Mouse (Mus musculus): ENCODE measurements at regions not wholly inside any gene's neighbourhood (a gene's known extent, or its start where the extent isn't known, plus 50 kb on each side); places are given as distances from the start of the nearest gene placed in this dataset.
"Not testable (repeated sequence)": the region's sequence is repeated elsewhere in the genome, so short reads cannot be mapped to it uniquely, and the experiment has no call there.

GRCm38 (mm10) chr12:14292083-14292482 is 140.2 kb upstream of the Fam84a start:
- TF ChIP-seq CTCF (IDR thresholded peaks at IDR 0.05; ENCODE audit: borderline replicate concordance, extremely low read depth, insufficient read depth, insufficient read length), result no peak
- no peak for TF ChIP-seq POLR2A (IDR thresholded peaks at IDR 0.05; ENCODE audit: borderline replicate concordance, extremely low read depth, insufficient read depth, insufficient read length, poor library complexity, severe bottlenecking)
- peak; percentile 40 for DNase-seq (ENCODE audit: low read depth)

GRCm38 (mm10) chr12:14287657-14288056 is 135.8 kb upstream of the Fam84a start:
- DNase-seq (ENCODE audit: low read depth), result no peak
- no peak for TF ChIP-seq CTCF (IDR thresholded peaks at IDR 0.05; ENCODE audit: borderline replicate concordance, extremely low read depth, insufficient read depth, insufficient read length)
- TF ChIP-seq POLR2A (IDR thresholded peaks at IDR 0.05; ENCODE audit: borderline replicate concordance, extremely low read depth, insufficient read depth, insufficient read length, poor library complexity, severe bottlenecking), result no peak

DNA sequence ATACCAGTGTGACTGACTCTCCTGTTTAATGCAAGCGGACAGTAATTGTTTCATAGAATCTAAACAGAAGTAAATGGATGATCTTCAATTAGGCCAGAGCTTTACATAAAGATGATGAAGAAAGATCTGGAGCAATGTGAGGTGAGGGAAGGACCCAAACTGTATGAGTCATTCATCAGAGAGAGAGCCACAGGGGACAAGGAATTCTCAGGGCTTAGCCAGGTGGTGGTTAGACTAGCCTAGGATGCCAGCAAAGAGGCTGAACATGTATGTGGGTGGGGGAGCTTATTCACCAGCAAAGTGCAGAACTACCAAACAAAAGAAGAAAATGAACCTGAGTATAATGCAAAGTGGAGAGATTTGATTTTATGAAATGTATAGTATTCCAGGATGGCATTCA is 134.8 kb upstream of the Fam84a start:
- TF ChIP-seq CTCF (IDR thresholded peaks at IDR 0.05; ENCODE audit: borderline replicate concordance, extremely low read depth, insufficient read depth, insufficient read length), result no peak
- TF ChIP-seq POLR2A (IDR thresholded peaks at IDR 0.05; ENCODE audit: borderline replicate concordance, extremely low read depth, insufficient read depth, insufficient read length, poor library complexity, severe bottlenecking), result no peak
- no peak for DNase-seq (ENCODE audit: low read depth)

DNA sequence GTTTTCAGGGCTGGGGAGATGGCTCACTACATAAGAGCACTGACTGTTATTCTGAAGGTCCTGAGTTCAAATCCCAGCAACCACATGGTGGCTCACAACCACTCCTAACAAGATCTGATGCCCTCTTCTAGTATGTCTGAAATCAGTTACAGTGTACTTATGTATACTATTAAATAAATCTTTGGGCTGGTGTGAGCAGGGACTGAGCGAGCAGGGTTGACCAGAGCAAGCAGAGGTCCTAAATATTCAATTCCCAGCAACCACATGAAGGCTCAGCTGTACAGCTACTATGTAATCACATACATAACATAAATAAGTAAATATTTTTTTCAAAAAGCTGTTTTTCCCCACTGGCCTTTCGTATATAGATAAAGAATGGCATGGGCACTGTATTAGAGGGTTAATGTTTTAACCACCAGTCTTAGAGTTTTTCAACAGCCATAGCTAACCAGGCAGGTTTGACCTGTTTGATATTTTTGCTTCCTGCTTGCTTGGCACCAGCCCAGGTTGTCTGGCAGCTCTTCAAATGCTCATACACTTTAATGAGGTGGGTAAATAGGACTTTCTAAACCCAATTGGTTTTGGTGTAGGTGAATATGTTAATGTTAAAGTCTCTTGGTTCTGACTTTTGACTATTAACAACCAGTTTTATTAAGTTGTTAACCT is 134.1 kb upstream of the Fam84a start:
- TF ChIP-seq CTCF (IDR thresholded peaks at IDR 0.05; ENCODE audit: borderline replicate concordance, extremely low read depth, insufficient read depth, insufficient read length) (no peak), POLR2A (IDR thresholded peaks at IDR 0.05; ENCODE audit: borderline replicate concordance, extremely low read depth, insufficient read depth, insufficient read length, poor library complexity, severe bottlenecking) (no peak)
- peak; percentile 42 for DNase-seq (ENCODE audit: low read depth)

GRCm38 (mm10) chr12:14283106-14283692 is 131.3 kb upstream of the Fam84a start:
- peak; percentile 63 for DNase-seq (ENCODE audit: low read depth)

GRCm38 (mm10) chr12:14275265-14275664 is 123.4 kb upstream of the Fam84a start:
- no peak for DNase-seq (ENCODE audit: low read depth)
- no peak for TF ChIP-seq CTCF (IDR thresholded peaks at IDR 0.05; ENCODE audit: borderline replicate concordance, extremely low read depth, insufficient read depth, insufficient read length)
- TF ChIP-seq POLR2A (IDR thresholded peaks at IDR 0.05; ENCODE audit: borderline replicate concordance, extremely low read depth, insufficient read depth, insufficient read length, poor library complexity, severe bottlenecking), result no peak

More at GRCm38 (mm10) chr12:14283106-14283692, 131.3 kb upstream of the Fam84a start:
- TF ChIP-seq POLR2A (IDR thresholded peaks at IDR 0.05; ENCODE audit: borderline replicate concordance, extremely low read depth, insufficient read depth, insufficient read length, poor library complexity, severe bottlenecking), result no peak

DNA sequence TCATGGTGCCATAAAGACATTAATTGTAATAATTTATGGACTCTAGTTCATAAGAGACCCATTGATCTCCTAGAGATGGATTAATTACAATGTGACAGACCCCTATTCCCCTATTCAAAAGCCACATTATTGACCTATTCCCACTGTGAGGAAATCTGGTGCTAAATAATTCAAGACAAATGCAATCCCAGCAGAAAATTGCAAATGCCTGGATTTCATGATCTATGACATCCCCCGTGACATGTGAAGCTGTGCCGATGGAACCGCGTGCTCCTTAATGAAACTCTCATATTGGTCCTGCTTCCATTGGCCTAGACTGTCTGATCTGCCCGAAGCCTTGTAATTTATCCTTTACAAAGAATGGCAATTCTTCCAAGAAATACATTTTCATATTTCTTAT is 122.9 kb upstream of the Fam84a start:
- DNase-seq (ENCODE audit: low read depth), result no peak
- no peak for TF ChIP-seq POLR2A (IDR thresholded peaks at IDR 0.05; ENCODE audit: borderline replicate concordance, extremely low read depth, insufficient read depth, insufficient read length, poor library complexity, severe bottlenecking)

GRCm38 (mm10) chr12:14271216-14271615 is 119.4 kb upstream of the Fam84a start:
- no peak for TF ChIP-seq POLR2A (IDR thresholded peaks at IDR 0.05; ENCODE audit: borderline replicate concordance, extremely low read depth, insufficient read depth, insufficient read length, poor library complexity, severe bottlenecking)
- no peak for TF ChIP-seq CTCF (IDR thresholded peaks at IDR 0.05; ENCODE audit: borderline replicate concordance, extremely low read depth, insufficient read depth, insufficient read length)

GRCm38 (mm10) chr12:14261102-14261501 is 109.2 kb upstream of the Fam84a start:
- TF ChIP-seq CTCF (IDR thresholded peaks at IDR 0.05; ENCODE audit: borderline replicate concordance, extremely low read depth, insufficient read depth, insufficient read length) (no peak), POLR2A (IDR thresholded peaks at IDR 0.05; ENCODE audit: borderline replicate concordance, extremely low read depth, insufficient read depth, insufficient read length, poor library complexity, severe bottlenecking) (no peak)
- DNase-seq (ENCODE audit: low read depth), result no peak

More at GRCm38 (mm10) chr12:14271216-14271615, 119.4 kb upstream of the Fam84a start:
- peak; percentile 22 for DNase-seq (ENCODE audit: low read depth)

DNA sequence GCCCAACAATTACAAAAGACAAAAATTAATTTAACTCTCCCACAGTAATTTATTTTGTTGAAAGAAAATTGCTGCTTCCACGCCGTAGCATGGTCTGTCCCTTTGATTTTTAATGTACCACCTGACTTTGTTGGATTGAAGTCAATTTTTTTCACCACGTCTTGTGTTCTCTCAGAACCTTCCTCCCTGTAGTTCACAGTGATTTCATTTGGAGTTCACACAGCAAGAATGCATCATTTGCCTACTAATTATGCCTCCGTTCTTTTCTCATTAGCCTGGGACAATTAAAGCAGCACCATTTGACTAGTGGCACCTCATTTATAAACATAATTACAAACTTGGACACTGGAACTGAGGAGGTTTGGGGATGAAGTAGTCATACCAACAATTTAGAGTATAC is 108.4 kb upstream of the Fam84a start:
- no peak for TF ChIP-seq POLR2A (IDR thresholded peaks at IDR 0.05; ENCODE audit: borderline replicate concordance, extremely low read depth, insufficient read depth, insufficient read length, poor library complexity, severe bottlenecking)
- TF ChIP-seq CTCF (IDR thresholded peaks at IDR 0.05; ENCODE audit: borderline replicate concordance, extremely low read depth, insufficient read depth, insufficient read length), result no peak
- peak; percentile 84 for DNase-seq (ENCODE audit: low read depth)

DNA sequence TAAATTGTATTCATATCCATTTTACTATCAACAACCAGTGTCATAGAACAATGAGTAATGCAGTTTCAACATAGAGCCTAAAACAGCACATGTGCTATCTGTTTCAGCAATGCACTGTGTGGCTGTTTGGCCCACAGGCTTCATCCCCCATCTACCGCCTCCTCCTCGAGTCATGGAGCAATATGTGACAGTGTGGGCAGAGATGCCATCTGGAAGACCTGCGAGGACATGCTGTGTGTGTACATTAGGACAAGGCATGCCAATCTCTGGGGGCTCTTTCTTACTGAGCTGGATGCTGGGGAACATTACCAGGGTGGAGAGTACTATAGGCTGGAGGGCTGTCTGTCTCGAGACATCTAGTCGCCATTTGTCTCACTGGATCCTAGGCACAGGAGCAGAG is 101.5 kb upstream of the Fam84a start:
- DNase-seq (ENCODE audit: low read depth), result no peak
- no peak for TF ChIP-seq CTCF (IDR thresholded peaks at IDR 0.05; ENCODE audit: borderline replicate concordance, extremely low read depth, insufficient read depth, insufficient read length)
- no peak for TF ChIP-seq POLR2A (IDR thresholded peaks at IDR 0.05; ENCODE audit: borderline replicate concordance, extremely low read depth, insufficient read depth, insufficient read length, poor library complexity, severe bottlenecking)

- TF ChIP-seq POLR2A (IDR thresholded peaks at IDR 0.05; ENCODE audit: borderline replicate concordance, extremely low read depth, insufficient read depth, insufficient read length, poor library complexity, severe bottlenecking) (no peak), CTCF (IDR thresholded peaks at IDR 0.05; ENCODE audit: borderline replicate concordance, extremely low read depth, insufficient read depth, insufficient read length) (no peak)
- no peak for DNase-seq (ENCODE audit: low read depth)
Observed at GRCm38 (mm10) chr12:14250124-14250523, 98.3 kb upstream of the Fam84a start.

DNA sequence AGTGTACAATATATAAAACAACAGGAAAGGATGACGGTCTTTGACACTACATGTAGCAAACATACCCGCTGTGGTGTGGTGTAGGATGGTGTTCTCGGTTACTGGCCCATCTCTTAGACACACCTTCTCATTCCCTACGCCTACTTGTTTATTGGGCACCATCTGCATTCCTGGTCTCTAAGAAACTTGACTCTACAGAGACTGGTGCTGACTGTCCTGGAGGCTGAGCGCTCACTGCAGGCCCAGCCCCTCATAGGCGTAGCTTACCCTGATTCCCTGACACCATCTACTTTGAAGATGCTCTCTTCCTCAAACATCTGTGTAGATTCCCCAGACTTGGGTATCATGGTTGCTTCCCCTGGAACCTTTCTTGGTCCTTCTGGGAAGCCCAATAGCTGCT is 90.9 kb upstream of the Fam84a start:
- DNase-seq (ENCODE audit: low read depth), result not testable (repeated sequence)
